Mouse (Mus musculus) liver, embryonic 12.5 days (tissue): ENCODE data around the gene Pkp3. TPM values are rescaled to one million over a fixed set of nuclear protein-coding genes. Genes with fewer than 3 reads are reported as not detected.

Source experiments
- ATAC-seq: fragments of 200-750 bp; cut with Nextera tagmentation; 2 replicates; pipeline ENCODE4 v1.8.0; 2017; ENCODE audit warnings: moderate number of reproducible peaks, mild to moderate bottlenecking, moderate library complexity
- H3K27ac ChIP-seq: fragments of 300-500 bp; sonication (generic); 2 replicates; pipeline ENCODE4 v1.5.1; 2016; ENCODE audit warnings: mild to moderate bottlenecking
- H3K27me3 ChIP-seq: fragments of 300-500 bp; sonication (generic); replicated peaks from 2 replicates; pipeline ENCODE4 v1.6.1; 2016; ENCODE audit warnings: mild to moderate bottlenecking, moderate library complexity
- H3K36me3 ChIP-seq: fragments of 300-500 bp; sonication (generic); 2 replicates; pipeline ENCODE4 v1.6.1; 2016; ENCODE audit warnings: mild to moderate bottlenecking, moderate library complexity
- H3K4me1 ChIP-seq: fragments of 300-500 bp; sonication (generic); 2 replicates; pipeline ENCODE4 v1.6.1; 2016
- H3K4me2 ChIP-seq: fragments of 300-500 bp; sonication (generic); 2 replicates; pipeline ENCODE4 v1.6.1; 2016; ENCODE audit warnings: mild to moderate bottlenecking, moderate library complexity
- H3K4me3 ChIP-seq: fragments of 300-500 bp; sonication (generic); 2 replicates; pipeline ENCODE4 v1.5.1; 2016; ENCODE audit warnings: mild to moderate bottlenecking, moderate library complexity
- H3K9ac ChIP-seq: fragments of 300-500 bp; sonication (generic); 2 replicates; pipeline ENCODE4 v1.6.1; 2016; ENCODE audit warnings: mild to moderate bottlenecking, moderate library complexity
- H3K9me3 ChIP-seq: fragments of 300-500 bp; sonication (generic); replicated peaks from 2 replicates; pipeline ENCODE4 v1.6.1; 2016; ENCODE audit warnings: mild to moderate bottlenecking, moderate library complexity
- WGBS: fragments of 180-500 bp; shearing (Covaris S2); methylation state at CpG from one replicate; pipeline ENCODE4 v1.1.7; 2016; ENCODE audit not compliant: insufficient replicate concordance; 5-methylcytosine and 5-hydroxymethylcytosine counted together
- polyA plus RNA-seq: library from polyadenylated mRNA; unstranded; fragments of >200 nt; fragmentation: Nextera tagmentation; extraction: Ambion mirVana; gene quantifications from 2 replicates; pipeline ENCODE4 v1.2.1, GENCODE M21; 2016

Gene Pkp3
- polyA plus RNA-seq, 1 experiment from 2014 or later, result 1.1 TPM

- 55% methylated on average over 4 of the region's 4 CpGs for WGBS
- H3K4me1 ChIP-seq, result 0 out of 2 replicates have a peak, but pooled peaks cover 7% of the 10 kb centered on the region
- H3K4me2 ChIP-seq, result no peak overlapping the region
- H3K27me3 ChIP-seq, result peaks cover 78% of the 10 kb centered on the region
- no peak for ATAC-seq
- no peaks in the 10 kb centered on the region for H3K9me3 ChIP-seq
- H3K27ac ChIP-seq, result no peak overlapping the region
- no peaks in the 10 kb centered on the region for H3K36me3 ChIP-seq
- no peak overlapping the region for H3K4me3 ChIP-seq
- H3K9ac ChIP-seq, result 0 out of 2 replicates have a peak overlapping the region, but pooled peaks have one; percentile 17
These were observed 858 bp downstream of the Pkp3 start for GRCm38 (mm10) chr7:141078876-141079275.

GRCm38 (mm10) chr7:141079481-141080449 lies 1.7 kb downstream of the Pkp3 start:
- H3K4me1 ChIP-seq, result 0 out of 2 replicates have a peak, but pooled peaks cover 7% of the 10 kb centered on the region
- no peaks in the 10 kb centered on the region for H3K36me3 ChIP-seq
- H3K27ac ChIP-seq, result no peak overlapping the region
- no peak for ATAC-seq
- H3K4me3 ChIP-seq, result no peak overlapping the region
- peaks cover 70% of the 10 kb centered on the region for H3K27me3 ChIP-seq
- 35% methylated on average over 34 of the region's 34 CpGs for WGBS
- no peak overlapping the region for H3K4me2 ChIP-seq
- H3K9ac ChIP-seq, result 0 out of 2 replicates have a peak overlapping the region, but pooled peaks have one; percentile 5
- no peaks in the 10 kb centered on the region for H3K9me3 ChIP-seq

- no peak overlapping the region for H3K9ac ChIP-seq
- WGBS, result 17% methylated on average over 8 of the region's 8 CpGs
- H3K9me3 ChIP-seq, result no peaks in the 10 kb centered on the region
- peak overlapping the region; percentile 52 for H3K4me2 ChIP-seq
- peaks cover 4% of the 10 kb centered on the region; the same call in 1 of the 2 replicates for H3K36me3 ChIP-seq
- 0 out of 2 replicates have a peak overlapping the region, but pooled peaks have one; percentile 7 for H3K4me3 ChIP-seq
- H3K27ac ChIP-seq, result no peak overlapping the region
- ATAC-seq, result no peak
- H3K27me3 ChIP-seq, result peaks cover 64% of the 10 kb centered on the region
- H3K4me1 ChIP-seq, result peaks cover 27% of the 10 kb centered on the region
These were observed 9.9 kb downstream of the Pkp3 start for GRCm38 (mm10) chr7:141087894-141088293.

GRCm38 (mm10) chr7:141088473-141088872 lies 10.5 kb downstream of the Pkp3 start:
- Histone ChIP-seq H3K9me3 (no peaks in the 10 kb centered on the region), H3K4me3 (0 out of 2 replicates have a peak overlapping the region, but pooled peaks have one; percentile 7), H3K27ac (no peak overlapping the region), H3K4me2 (peak overlapping the region; percentile 52), H3K36me3 (peaks cover 4% of the 10 kb centered on the region; the same call in 1 of the 2 replicates), H3K4me1 (peaks cover 32% of the 10 kb centered on the region), H3K27me3 (peaks cover 60% of the 10 kb centered on the region), H3K9ac (no peak overlapping the region)
- ATAC-seq, result no peak
- WGBS, result 8% methylated on average over 18 of the region's 18 CpGs

DNA sequence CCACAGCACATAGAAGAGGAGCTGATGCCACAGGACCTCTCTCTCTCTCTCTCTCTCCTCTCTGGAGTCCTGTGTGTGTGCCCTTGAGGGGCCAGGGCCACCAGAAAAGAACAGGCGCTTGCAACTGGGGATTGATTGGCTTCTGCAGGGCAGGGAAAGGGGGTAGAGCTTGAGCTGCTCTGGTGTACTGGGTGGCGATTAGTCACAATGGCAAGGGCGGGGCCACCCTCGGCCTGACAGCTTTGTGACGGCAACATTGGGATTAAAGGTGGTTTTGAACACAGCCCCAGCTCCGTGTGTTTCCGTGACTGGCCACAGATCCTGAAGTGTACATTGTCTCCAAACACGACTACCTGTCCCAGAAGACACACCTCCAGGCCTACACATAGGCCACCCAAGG lies 12.2 kb downstream of the Pkp3 start:
- no peak overlapping the region for H3K4me3 ChIP-seq
- ATAC-seq, result no peak
- peaks cover 4% of the 10 kb centered on the region; the same call in 1 of the 2 replicates for H3K36me3 ChIP-seq
- H3K9me3 ChIP-seq, result no peaks in the 10 kb centered on the region
- no peak overlapping the region for H3K27ac ChIP-seq
- 60% methylated on average over 8 of the region's 8 CpGs for WGBS
- H3K27me3 ChIP-seq, result peaks cover 60% of the 10 kb centered on the region
- peaks cover 42% of the 10 kb centered on the region for H3K4me1 ChIP-seq
- no peak overlapping the region for H3K4me2 ChIP-seq
- no peak overlapping the region for H3K9ac ChIP-seq

DNA sequence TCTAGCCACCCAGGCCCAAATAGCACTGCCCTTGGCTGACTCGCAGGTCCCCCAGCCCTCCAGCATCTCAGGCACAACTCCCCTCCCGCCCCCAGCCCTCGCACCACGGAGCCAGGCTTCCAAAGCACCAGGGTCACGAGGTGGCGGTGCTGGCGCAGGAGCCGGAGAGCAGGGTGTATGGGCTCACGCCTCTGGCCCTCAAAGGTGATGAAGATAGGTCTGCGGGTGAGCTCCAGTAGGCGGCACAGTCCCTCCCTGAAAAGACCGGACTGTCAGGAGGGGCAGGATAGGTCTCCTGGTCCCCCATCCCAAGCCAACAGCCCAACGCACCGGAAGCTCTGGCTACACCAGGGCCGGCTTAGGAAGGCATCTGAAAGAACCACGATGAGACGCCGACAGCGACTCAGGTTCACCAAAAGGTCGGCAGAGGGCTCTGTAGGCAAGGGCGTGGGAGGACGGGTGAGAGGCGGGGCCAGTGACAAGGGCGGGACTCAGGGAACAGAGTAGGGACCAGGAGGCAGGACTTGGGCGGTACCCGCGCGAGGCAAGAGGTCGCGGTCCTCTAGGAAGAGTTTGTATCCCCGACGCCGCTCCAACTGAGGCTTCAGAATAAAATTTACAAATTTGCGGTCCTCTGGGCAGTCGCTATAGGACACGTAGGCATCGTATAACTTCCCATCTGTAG lies 14.2 kb downstream of the Pkp3 start:
- Histone ChIP-seq H3K4me2 (peak overlapping the region; percentile 66), H3K9me3 (no peaks in the 10 kb centered on the region), H3K9ac (peak overlapping the region; percentile 54), H3K27me3 (peaks cover 45% of the 10 kb centered on the region), H3K4me3 (peak overlapping the region; percentile 37), H3K27ac (peak overlapping the region; percentile 57), H3K36me3 (peaks cover 4% of the 10 kb centered on the region; the same call in 1 of the 2 replicates), H3K4me1 (peaks cover 62% of the 10 kb centered on the region)
- peak; percentile 90 for ATAC-seq
- WGBS, result 12% methylated on average over 37 of the region's 37 CpGs

DNA sequence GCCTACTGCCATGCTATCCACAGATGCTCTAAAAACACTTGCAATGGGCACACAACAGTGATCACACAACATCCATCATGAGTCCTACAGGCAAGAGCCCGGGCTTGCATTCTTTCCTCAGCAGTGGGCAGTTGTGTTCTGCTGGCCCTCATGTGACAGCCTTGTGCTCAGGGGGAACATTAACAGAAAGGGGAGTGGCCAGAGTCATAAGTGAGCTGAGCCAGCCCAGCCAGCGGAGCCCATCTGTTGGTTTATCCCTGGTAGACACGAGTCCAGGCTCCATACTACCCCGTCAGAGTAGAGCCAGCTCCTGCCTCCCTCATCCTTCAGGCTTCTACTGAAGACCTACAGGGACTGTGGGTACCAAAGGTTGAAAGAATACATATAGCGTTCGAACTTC lies 15.9 kb downstream of the Pkp3 start:
- H3K27ac ChIP-seq, result peak overlapping the region; percentile 77
- no peak overlapping the region for H3K9ac ChIP-seq
- WGBS, result 73% methylated on average over 6 of the region's 6 CpGs
- H3K4me2 ChIP-seq, result peak overlapping the region; percentile 58
- no peak for ATAC-seq
- no peak overlapping the region for H3K4me3 ChIP-seq
- peaks cover 57% of the 10 kb centered on the region for H3K4me1 ChIP-seq
- peaks cover 4% of the 10 kb centered on the region; the same call in 1 of the 2 replicates for H3K36me3 ChIP-seq
- no peaks in the 10 kb centered on the region for H3K9me3 ChIP-seq
- peaks cover 37% of the 10 kb centered on the region for H3K27me3 ChIP-seq

DNA sequence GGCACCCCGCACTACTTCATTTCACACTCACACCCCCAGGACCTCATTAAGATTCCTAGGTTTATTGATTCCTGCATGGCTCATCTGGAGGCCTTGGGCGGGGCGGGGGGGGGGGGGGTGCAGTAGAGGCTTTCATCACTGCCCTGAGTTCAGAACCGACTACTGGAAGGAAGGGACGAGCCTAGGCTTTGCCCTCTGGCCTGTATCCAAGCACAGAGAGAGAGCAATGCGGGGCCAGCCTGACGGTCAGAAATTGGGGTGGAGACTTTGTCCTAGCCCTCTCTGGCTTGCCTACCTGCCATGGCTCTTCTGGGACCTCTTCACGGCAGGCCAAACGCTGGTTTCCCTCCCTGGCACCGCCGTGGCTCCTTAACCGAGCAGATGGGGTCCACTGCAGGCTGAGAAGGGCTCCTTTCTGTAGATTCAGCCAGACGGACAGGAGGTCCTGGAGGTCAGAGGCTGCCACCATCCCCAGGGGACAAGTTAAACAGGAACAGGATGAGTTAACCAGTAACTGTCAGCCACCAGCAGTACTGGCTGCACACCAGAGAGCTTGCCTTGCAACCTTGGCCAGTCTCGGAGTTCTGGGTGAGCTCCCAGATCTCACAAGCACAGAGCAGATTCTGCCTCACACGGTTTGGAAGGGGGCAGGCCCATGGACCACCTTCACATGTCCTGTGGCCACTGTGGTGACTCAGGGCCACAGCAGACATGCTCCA lies 16.6 kb downstream of the Pkp3 start:
- no peak for ATAC-seq
- H3K9ac ChIP-seq, result 0 out of 2 replicates have a peak overlapping the region, but pooled peaks have one; percentile 57
- peaks cover 61% of the 10 kb centered on the region for H3K4me1 ChIP-seq
- H3K27me3 ChIP-seq, result peaks cover 37% of the 10 kb centered on the region
- peaks cover 4% of the 10 kb centered on the region; the same call in 1 of the 2 replicates for H3K36me3 ChIP-seq
- H3K4me3 ChIP-seq, result 0 out of 2 replicates have a peak overlapping the region, but pooled peaks have one; percentile 13
- 62% methylated on average over 15 of the region's 15 CpGs for WGBS
- H3K4me2 ChIP-seq, result peak overlapping the region; percentile 58
- H3K9me3 ChIP-seq, result no peaks in the 10 kb centered on the region
- peak overlapping the region; percentile 77 for H3K27ac ChIP-seq

GRCm38 (mm10) chr7:141096021-141096420 lies 18.0 kb downstream of the Pkp3 start:
- no peak for ATAC-seq
- Histone ChIP-seq H3K4me1 (peaks cover 72% of the 10 kb centered on the region), H3K4me2 (peak overlapping the region; percentile 58), H3K9me3 (no peaks in the 10 kb centered on the region), H3K4me3 (peak overlapping the region; percentile 30), H3K36me3 (peaks cover 4% of the 10 kb centered on the region; the same call in 1 of the 2 replicates), H3K27me3 (peaks cover 39% of the 10 kb centered on the region), H3K27ac (peak overlapping the region; percentile 77), H3K9ac (peak overlapping the region; percentile 57)
- 61% methylated on average over 6 of the region's 6 CpGs for whole genome bisulfite sequencing

- peaks cover 41% of the 10 kb centered on the region for H3K27me3 ChIP-seq
- H3K4me2 ChIP-seq, result peak overlapping the region; percentile 58
- H3K36me3 ChIP-seq, result no peaks in the 10 kb centered on the region; the same call in 1 of the 2 replicates
- peak overlapping the region; percentile 57 for H3K9ac ChIP-seq
- peak overlapping the region; percentile 30 for H3K4me3 ChIP-seq
- no peaks in the 10 kb centered on the region for H3K9me3 ChIP-seq
- WGBS, result 10% methylated on average over 6 of the region's 6 CpGs
- peaks cover 70% of the 10 kb centered on the region for H3K4me1 ChIP-seq
- peak; percentile 49 for ATAC-seq
- peak overlapping the region; percentile 77 for H3K27ac ChIP-seq
These were observed 18.6 kb downstream of the Pkp3 start for GRCm38 (mm10) chr7:141096649-141097056.

DNA sequence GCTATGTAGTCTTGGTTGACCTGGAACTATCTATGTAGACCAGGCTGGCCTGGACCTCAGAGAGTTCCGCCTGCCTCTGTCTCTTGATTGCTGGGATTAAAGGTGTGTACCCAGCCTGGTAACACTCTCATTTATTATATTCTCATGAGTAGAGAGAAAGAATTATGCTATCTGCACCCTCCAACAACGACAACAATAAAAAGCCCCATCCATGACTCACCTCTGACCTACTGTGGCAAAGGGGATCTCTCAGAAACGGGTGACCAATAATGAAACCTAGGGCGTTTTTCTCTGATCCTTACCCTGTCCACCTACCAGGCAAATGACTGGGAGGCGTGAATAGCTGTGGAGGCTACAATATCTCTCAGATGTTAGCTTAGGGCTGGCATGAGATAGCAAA lies 19.2 kb downstream of the Pkp3 start:
- peaks cover 64% of the 10 kb centered on the region for H3K4me1 ChIP-seq
- no peaks in the 10 kb centered on the region for H3K36me3 ChIP-seq
- H3K27ac ChIP-seq, result peak overlapping the region; percentile 77
- peak overlapping the region; percentile 58 for H3K4me2 ChIP-seq
- 56% methylated on average over 5 of the region's 5 CpGs for WGBS
- peaks cover 42% of the 10 kb centered on the region for H3K27me3 ChIP-seq
- no peak for ATAC-seq
- no peaks in the 10 kb centered on the region for H3K9me3 ChIP-seq
- H3K9ac ChIP-seq, result no peak overlapping the region
- H3K4me3 ChIP-seq, result no peak overlapping the region; the same call in 1 of the 2 replicates
